Mouse (Mus musculus) midbrain, embryonic 14.5 days (tissue): ENCODE results near the gene Gna14. TPM values are rescaled to one million over a fixed set of nuclear protein-coding genes. Genes with fewer than 3 reads are reported as not detected.

Experiments used
- ATAC-seq: fragments of 200-750 bp; cut with Nextera tagmentation; 2 replicates; pipeline ENCODE4 v1.8.0; 2017; ENCODE audit warnings: moderate number of reproducible peaks, moderate library complexity; ENCODE audit not compliant: low FRiP score, low TSS enrichment
- DNase-seq: peaks from one replicate; pipeline ENCODE4 v3.0.0-alpha.2; 2015
- H3K27ac ChIP-seq: fragments of 300-500 bp; sonication (generic); replicated peaks from 2 replicates; pipeline ENCODE4 v1.5.1; 2014; ENCODE audit warnings: mild to moderate bottlenecking, low read depth, low read length, moderate library complexity
- H3K27me3 ChIP-seq: fragments of 300-500 bp; sonication (generic); 2 replicates; pipeline ENCODE4 v1.6.1; 2014; ENCODE audit warnings: low read length, control low read depth, mixed read lengths; ENCODE audit not compliant: control insufficient read depth, insufficient read depth
- H3K36me3 ChIP-seq: fragments of 300-500 bp; sonication (generic); 2 replicates; pipeline ENCODE4 v1.6.1; 2014; ENCODE audit warnings: low read length, control low read depth; ENCODE audit not compliant: control insufficient read depth, insufficient read depth
- H3K4me1 ChIP-seq: fragments of 300-500 bp; sonication (generic); 2 replicates; pipeline ENCODE4 v1.6.1; 2014; ENCODE audit warnings: mild to moderate bottlenecking, antibody characterized with exemption, low read length, control low read depth; ENCODE audit not compliant: control insufficient read depth, insufficient read depth
- H3K4me2 ChIP-seq: fragments of 300-500 bp; sonication (generic); 2 replicates; pipeline ENCODE4 v1.6.1; 2014; ENCODE audit warnings: mild to moderate bottlenecking, low read length, moderate library complexity
- H3K4me3 ChIP-seq: fragments of 300-500 bp; sonication (generic); replicated peaks from 2 replicates; pipeline ENCODE4 v1.5.1; 2014; ENCODE audit warnings: low read depth, low read length
- H3K9ac ChIP-seq: fragments of 300-500 bp; sonication (generic); replicated peaks from 2 replicates; pipeline ENCODE4 v1.6.1; 2014; ENCODE audit warnings: mild to moderate bottlenecking, low read length, moderate library complexity
- H3K9me3 ChIP-seq: fragments of 300-500 bp; sonication (generic); 2 replicates; pipeline ENCODE4 v1.6.1; 2016; ENCODE audit warnings: low read length, control low read depth, mixed read lengths; ENCODE audit not compliant: control insufficient read depth
- WGBS: fragments of 180-500 bp; shearing (Covaris S2); extraction: QIAGEN DNeasy Blood & Tissue Kit; methylation state at CpG from one replicate; pipeline ENCODE4 v1.1.7; 2014; 5-methylcytosine and 5-hydroxymethylcytosine counted together
- polyA plus RNA-seq: library from polyadenylated mRNA; unstranded; fragments of >200 nt; fragmentation: Nextera tagmentation; extraction: Ambion mirVana; gene quantifications from 2 replicates; pipeline ENCODE4 v1.2.1, GENCODE M21; 2014

The Gna14 gene
- polyA plus RNA-seq, 1 experiment from 2014 or later, result 0.25 TPM

GRCm38 (mm10) chr19:16510343-16511080 lies 75.0 kb downstream of the Gna14 start:
- Histone ChIP-seq H3K9ac (no peak overlapping the region), H3K9me3 (peaks cover 3% of the 10 kb centered on the region; the same call in 1 of the 2 replicates), H3K27ac (no peak overlapping the region), H3K4me3 (no peak overlapping the region), H3K4me2 (no peak overlapping the region), H3K4me1 (peaks cover 15% of the 10 kb centered on the region), H3K36me3 (no peaks in the 10 kb centered on the region), H3K27me3 (no peaks in the 10 kb centered on the region)
- DNase-seq (no peak), ATAC-seq (no peak)
- WGBS, result 91% methylated on average over 10 of the region's 10 CpGs

GRCm38 (mm10) chr19:16511081-16511420 lies 75.5 kb downstream of the Gna14 start:
- ATAC-seq (no peak), DNase-seq (no peak)
- no peak overlapping the region for H3K9ac ChIP-seq
- no peaks in the 10 kb centered on the region for H3K36me3 ChIP-seq
- peaks cover 3% of the 10 kb centered on the region; the same call in 1 of the 2 replicates for H3K9me3 ChIP-seq
- no peak overlapping the region for H3K4me2 ChIP-seq
- H3K4me1 ChIP-seq, result peaks cover 14% of the 10 kb centered on the region
- H3K27me3 ChIP-seq, result no peaks in the 10 kb centered on the region
- H3K27ac ChIP-seq, result no peak overlapping the region
- WGBS, result 73% methylated on average over 2 of the region's 2 CpGs
- H3K4me3 ChIP-seq, result no peak overlapping the region

DNA sequence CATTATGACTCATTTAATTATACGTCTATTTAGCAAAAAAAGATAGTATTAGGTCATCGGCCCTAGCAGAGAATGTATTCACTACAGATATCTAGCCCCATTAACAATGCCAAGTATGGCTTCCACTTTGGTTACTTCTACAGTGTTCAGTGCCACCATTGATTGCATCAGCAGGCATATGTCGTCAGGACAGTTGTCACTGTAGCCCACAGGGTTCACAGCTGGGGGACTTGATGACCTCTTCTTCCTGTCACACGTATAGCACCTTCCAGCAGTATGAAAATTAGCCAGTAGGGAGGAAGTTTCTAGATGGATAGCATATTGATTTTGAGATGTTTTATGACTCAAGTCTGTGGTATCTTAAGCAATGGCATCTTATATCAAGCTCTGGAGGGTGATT lies 78.6 kb downstream of the Gna14 start:
- no peaks in the 10 kb centered on the region for H3K27me3 ChIP-seq
- H3K4me2 ChIP-seq, result no peak overlapping the region
- no peaks in the 10 kb centered on the region for H3K36me3 ChIP-seq
- WGBS, result 87% methylated on average over 4 of the region's 4 CpGs
- H3K27ac ChIP-seq, result no peak overlapping the region
- no peaks in the 10 kb centered on the region for H3K9me3 ChIP-seq
- DNase-seq (no peak), ATAC-seq (no peak)
- H3K9ac ChIP-seq, result no peak overlapping the region
- no peak overlapping the region for H3K4me3 ChIP-seq
- no peaks in the 10 kb centered on the region for H3K4me1 ChIP-seq

DNA sequence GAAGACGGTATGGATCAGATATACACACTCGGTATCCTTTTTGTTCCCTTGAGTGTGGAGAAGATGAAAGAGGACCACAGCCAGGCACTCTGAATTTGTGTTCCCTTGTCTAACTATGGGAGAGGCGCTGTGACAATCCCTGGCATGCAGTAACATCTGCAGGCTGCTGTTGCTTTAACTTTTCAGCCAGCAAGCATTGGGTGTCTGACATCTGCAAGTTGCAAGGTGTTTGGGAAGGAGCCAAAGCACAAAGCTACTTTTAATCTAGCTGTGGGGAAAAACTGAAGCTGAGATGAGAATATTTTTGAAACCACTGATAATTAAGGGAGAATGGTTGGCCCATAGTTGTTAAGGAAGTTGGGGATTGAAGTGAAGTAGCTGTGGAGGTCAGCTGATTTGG lies 83.0 kb downstream of the Gna14 start:
- Histone ChIP-seq H3K27ac (no peak overlapping the region), H3K4me3 (no peak overlapping the region), H3K9me3 (no peaks in the 10 kb centered on the region), H3K27me3 (no peaks in the 10 kb centered on the region), H3K9ac (no peak overlapping the region), H3K36me3 (no peaks in the 10 kb centered on the region), H3K4me2 (no peak overlapping the region), H3K4me1 (no peaks in the 10 kb centered on the region)
- ATAC-seq (no peak), DNase-seq (no peak)
- 80% methylated on average over 3 of the region's 3 CpGs for WGBS

GRCm38 (mm10) chr19:16520608-16521007 lies 85.0 kb downstream of the Gna14 start:
- Histone ChIP-seq H3K9ac (no peak overlapping the region), H3K36me3 (no peaks in the 10 kb centered on the region), H3K9me3 (no peaks in the 10 kb centered on the region), H3K4me1 (no peaks in the 10 kb centered on the region), H3K4me2 (no peak overlapping the region), H3K4me3 (no peak overlapping the region), H3K27ac (no peak overlapping the region), H3K27me3 (no peaks in the 10 kb centered on the region)
- no peak for DNase-seq
- 93% methylated on average over 3 of the region's 3 CpGs for WGBS
- no peak for ATAC-seq

- no peak for ATAC-seq
- H3K4me3 ChIP-seq, result no peak overlapping the region
- no peak overlapping the region for H3K27ac ChIP-seq
- no peak overlapping the region for H3K4me2 ChIP-seq
- H3K4me1 ChIP-seq, result no peaks in the 10 kb centered on the region
- H3K9ac ChIP-seq, result no peak overlapping the region
- WGBS, result 92% methylated on average over 9 of the region's 9 CpGs
- no peaks in the 10 kb centered on the region for H3K36me3 ChIP-seq
- no peaks in the 10 kb centered on the region for H3K27me3 ChIP-seq
- no peak for DNase-seq
- no peaks in the 10 kb centered on the region for H3K9me3 ChIP-seq
Measured at GRCm38 (mm10) chr19:16526302-16526880, 90.8 kb downstream of the Gna14 start.

GRCm38 (mm10) chr19:16527031-16527430 lies 91.5 kb downstream of the Gna14 start:
- no peak for DNase-seq
- Histone ChIP-seq H3K36me3 (no peaks in the 10 kb centered on the region), H3K9ac (no peak overlapping the region), H3K4me3 (no peak overlapping the region), H3K4me1 (no peaks in the 10 kb centered on the region), H3K27ac (no peak overlapping the region), H3K4me2 (no peak overlapping the region), H3K27me3 (no peaks in the 10 kb centered on the region), H3K9me3 (no peaks in the 10 kb centered on the region)
- no peak for ATAC-seq
- 93% methylated on average over 5 of the region's 5 CpGs for WGBS

DNA sequence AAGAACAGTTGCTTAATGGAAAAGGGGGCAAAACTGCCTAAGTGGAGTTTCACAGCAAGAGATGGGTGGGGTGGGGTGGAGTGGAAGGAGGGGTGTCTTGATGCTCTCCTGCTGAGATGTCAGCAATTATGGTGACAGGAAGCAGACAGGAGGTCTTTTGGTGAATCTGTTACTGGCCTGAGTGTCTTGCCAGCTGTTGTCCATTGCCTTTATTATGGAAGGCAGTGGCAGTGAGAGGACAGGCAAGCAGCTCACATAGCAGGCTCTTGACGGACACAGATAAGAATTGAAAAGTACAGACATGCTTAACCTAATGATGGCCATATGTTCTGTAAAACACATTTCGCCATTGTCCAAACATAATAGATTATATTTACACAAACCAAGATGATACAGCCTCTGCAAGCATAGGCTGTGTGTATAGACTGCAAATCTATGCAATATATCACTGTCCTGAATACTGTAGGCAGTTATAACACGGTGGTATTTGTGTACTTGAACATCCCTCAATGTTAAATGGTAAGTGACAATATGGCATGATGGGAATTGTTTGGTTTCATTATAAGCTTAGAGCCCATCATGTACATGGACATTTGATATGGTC lies 92.8 kb downstream of the Gna14 start:
- 81% methylated on average over 3 of the region's 3 CpGs for WGBS
- Histone ChIP-seq H3K9me3 (no peaks in the 10 kb centered on the region), H3K9ac (no peak overlapping the region), H3K4me1 (no peaks in the 10 kb centered on the region), H3K4me2 (no peak overlapping the region), H3K4me3 (no peak overlapping the region), H3K36me3 (no peaks in the 10 kb centered on the region), H3K27me3 (no peaks in the 10 kb centered on the region), H3K27ac (no peak overlapping the region)
- no peak for ATAC-seq
- DNase-seq, result no peak
